Mouse (Mus musculus) cerebellum, adult 11 months (tissue): ENCODE measurements around the gene Pax3.

Experiments
- DNase-seq: peaks from one replicate; pipeline ENCODE4 v3.0.0; 2022

Pax3 gene

GRCm38 (mm10) chr1:78057939-78058338 lies 139.0 kb downstream of the Pax3 start:
- DNase-seq, result no peak

- no peak for DNase-seq
Measured at GRCm38 (mm10) chr1:78053677-78054076, 143.3 kb downstream of the Pax3 start.
